Mouse (Mus musculus): ENCODE measurements around the gene Chd6. TPM values are rescaled to one million over a fixed set of nuclear protein-coding genes. Genes with fewer than 3 reads are reported as not detected.

Gene Chd6
- total and polyA plus RNA-seq, 3 experiments: 10.8 to 19.7 (median 14.0) TPM

DNA sequence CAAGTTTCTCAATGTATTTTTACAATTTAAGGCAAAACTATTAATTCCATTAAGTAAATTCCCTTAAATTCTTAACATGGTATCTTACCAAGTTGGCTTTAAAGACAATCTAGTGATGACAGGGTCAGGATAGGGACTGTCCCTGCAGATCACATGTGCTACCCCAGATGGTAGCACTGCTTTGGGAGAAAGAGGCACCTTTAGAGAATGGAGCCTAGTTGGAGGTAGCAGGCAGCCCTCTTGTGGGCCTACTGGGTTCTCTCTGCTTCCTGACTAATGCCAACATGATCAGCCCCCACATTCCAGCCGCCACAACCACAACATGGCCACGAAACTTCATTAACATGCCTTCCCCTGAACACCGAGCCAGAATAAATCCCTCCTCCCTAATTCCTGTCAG, 6.8 kb downstream of the Chd6 start:
- dilution Hi-C loops (cut with MboI; ENCODE audit: extremely low pct_ligation_motif_present, extremely low pct_unique_long_range_greater_than_20kb, low sequenced_read_pairs): no loop called here

DNA sequence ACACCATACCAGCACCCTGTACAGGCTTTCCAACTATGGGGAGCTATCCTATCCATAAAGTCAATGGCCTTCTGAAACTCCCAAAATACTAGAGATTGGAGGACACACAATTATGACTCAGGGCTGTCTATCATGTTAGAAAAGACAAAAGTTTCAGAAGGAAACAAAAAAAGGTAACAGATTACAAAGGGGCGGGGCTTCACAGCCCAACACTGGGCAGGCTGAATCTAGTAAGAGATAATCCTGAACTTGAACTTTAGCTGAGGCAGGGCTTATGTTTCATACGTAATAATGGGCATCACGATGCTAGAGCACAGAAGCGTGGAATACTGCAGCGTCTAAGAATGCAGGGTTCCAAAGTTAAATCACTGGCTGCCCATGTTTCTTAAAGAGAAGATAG, 11.1 kb downstream of the Chd6 start:
- in situ Hi-C loops (cut with MboI; ENCODE audit: low pct_ligation_motif_present, low pct_unique_long_range_greater_than_20kb, low sequenced_read_pairs): no loop called here
- Histone ChIP-seq H3K27ac (ENCODE audit: insufficient read depth, low read depth) (no peak overlapping the region), H3K4me3 (replicated peaks in 1 of 3; ENCODE audit: low read depth in 2 of 3, low read length in 2 of 3, poor library complexity in 1 of 3) (no peak overlapping the region), H3K9ac (ENCODE audit: insufficient read depth, low read depth) (no peak overlapping the region), H3K4me2 (ENCODE audit: insufficient read depth, low read depth, poor library complexity, severe bottlenecking) (no peak overlapping the region), H3K9me3 (replicated peaks; ENCODE audit: low read length) (no peaks in the 10 kb centered on the region), H3K36me3 (replicated peaks in 1 of 2; ENCODE audit: control insufficient read depth in 1 of 2, insufficient read depth in 1 of 2, low read length in 1 of 2) (peaks cover 2 to 13% of the 10 kb centered on the region in 2 experiments), H3K27me3 (replicated peaks) (no peaks in the 10 kb centered on the region), H3K4me1 (ENCODE audit: control insufficient read depth in 1 of 2, insufficient read depth in 2 of 2) (peaks cover 8 to 68% of the 10 kb centered on the region in 2 experiments; a peak in 3 of 4 replicates), H3K79me2 (replicated peaks; ENCODE audit: control insufficient read depth, extremely low read depth, insufficient read depth, poor library complexity, severe bottlenecking) (peaks cover 44% of the 10 kb centered on the region)
- TF ChIP-seq IRF4 (IDR thresholded peaks at IDR 0.05; ENCODE audit: low read depth, low read length) (no peak), JUND (conservative IDR thresholded peaks at IDR 0.05; ENCODE audit: low read depth, low read length) (no peak), POLR2AphosphoS2 (IDR thresholded peaks at IDR 0.05; ENCODE audit: low read depth, low read length) (no peak), ETS1 (conservative IDR thresholded peaks at IDR 0.05; ENCODE audit: low read depth, low read length) (no peak), ELF1 (IDR thresholded peaks at IDR 0.05; ENCODE audit: low read depth, low read length) (no peak), PAX5 (IDR thresholded peaks at IDR 0.05; ENCODE audit: low read length) (no peak), CTCF (conservative IDR thresholded peaks at IDR 0.05 in 1 of 2, IDR thresholded peaks at IDR 0.05 in 1 of 2; ENCODE audit: low read depth in 2 of 2, low read length in 2 of 2) (no peak), TCF12 (IDR thresholded peaks at IDR 0.05; ENCODE audit: low read depth, low read length) (no peak)
- dilution Hi-C loops (cut with MboI; ENCODE audit: extremely low pct_ligation_motif_present, extremely low pct_unique_long_range_greater_than_20kb, low sequenced_read_pairs): no loop called here
- no peak for DNase-seq (ENCODE audit: extremely low read depth)

More for the DNA sequence above, 6.8 kb downstream of the Chd6 start:
- H3K4me2 ChIP-seq (ENCODE audit: insufficient read depth, low read depth, poor library complexity, severe bottlenecking): peak overlapping the region; percentile 48; the same call in 1 of the 2 replicates
- TF ChIP-seq MXI1 (IDR thresholded peaks at IDR 0.05; ENCODE audit: low read depth, low read length): peak; percentile 86
- TF ChIP-seq JUND (conservative IDR thresholded peaks at IDR 0.05; ENCODE audit: low read depth, low read length): no peak
- TF ChIP-seq KAT2A (IDR thresholded peaks at IDR 0.05; ENCODE audit: insufficient replicate concordance, low read length): no peak
- TF ChIP-seq CHD1 (IDR thresholded peaks at IDR 0.05; ENCODE audit: low read depth, low read length): no peak
- TF ChIP-seq ELF1 (IDR thresholded peaks at IDR 0.05; ENCODE audit: low read depth, low read length): peak; percentile 2; the same call in 1 of the 2 replicates
- no peak for TF ChIP-seq BHLHE40 (IDR thresholded peaks at IDR 0.05; ENCODE audit: low read depth, low read length)
- no peak for TF ChIP-seq ZNF384 (IDR thresholded peaks at IDR 0.05; ENCODE audit: low read depth, low read length)
- TF ChIP-seq POLR2AphosphoS2 (IDR thresholded peaks at IDR 0.05; ENCODE audit: low read depth, low read length): no peak
- TF ChIP-seq ZKSCAN1 (IDR thresholded peaks at IDR 0.05; ENCODE audit: borderline replicate concordance, low read depth, low read length): peak; percentile 81
- peak; percentile 77 for TF ChIP-seq MAX (IDR thresholded peaks at IDR 0.05; ENCODE audit: low read length)
- TF ChIP-seq NRF1 (IDR thresholded peaks at IDR 0.05; ENCODE audit: low read depth, low read length): no peak
- TF ChIP-seq RAD21 (IDR thresholded peaks at IDR 0.05; ENCODE audit: low read depth, low read length): peak; percentile 54
- TF ChIP-seq MAFK (IDR thresholded peaks at IDR 0.05; ENCODE audit: insufficient replicate concordance, low read length): no peak
- peak; percentile 53; the same call in 1 of the 2 replicates for TF ChIP-seq MEF2A (IDR thresholded peaks at IDR 0.05; ENCODE audit: borderline replicate concordance, low read depth, low read length)
- TF ChIP-seq SIN3A (IDR thresholded peaks at IDR 0.05; ENCODE audit: low read length): peak; percentile 65; the same call in 1 of the 2 replicates
- TF ChIP-seq HCFC1 (IDR thresholded peaks at IDR 0.05; ENCODE audit: low read depth, low read length): no peak
- no peak for TF ChIP-seq CHD2 (IDR thresholded peaks at IDR 0.05; ENCODE audit: low read length)
- no peak for TF ChIP-seq PAX5 (IDR thresholded peaks at IDR 0.05; ENCODE audit: low read length)
- no peak for TF ChIP-seq GABPA (IDR thresholded peaks at IDR 0.05; ENCODE audit: insufficient replicate concordance, low read depth, low read length)
- peak; percentile 58; the same call in 1 of the 2 replicates for TF ChIP-seq TCF12 (IDR thresholded peaks at IDR 0.05; ENCODE audit: low read depth, low read length)
- TF ChIP-seq NELFE (IDR thresholded peaks at IDR 0.05; ENCODE audit: low read depth, low read length): no peak
- no peak for TF ChIP-seq TBP (conservative IDR thresholded peaks at IDR 0.05; ENCODE audit: low read depth, low read length)
- TF ChIP-seq USF2 (conservative IDR thresholded peaks at IDR 0.05; ENCODE audit: low read depth, low read length): peak; percentile 43; the same call in 1 of the 2 replicates
- TF ChIP-seq CTCF (conservative IDR thresholded peaks at IDR 0.05 in 1 of 2, IDR thresholded peaks at IDR 0.05 in 1 of 2; ENCODE audit: low read depth in 2 of 2, low read length in 2 of 2): peak in 1 of 2 experiments; percentile 58; a peak in 2 of 4 replicates
- TF ChIP-seq ETS1 (conservative IDR thresholded peaks at IDR 0.05; ENCODE audit: low read depth, low read length): 0 out of 2 replicates have a peak, but pooled peaks have one; percentile 30
- peak; percentile 83; the same call in 1 of the 2 replicates for TF ChIP-seq MYC (IDR thresholded peaks at IDR 0.05; ENCODE audit: low read depth, low read length)
- TF ChIP-seq USF1 (IDR thresholded peaks at IDR 0.05; ENCODE audit: low read depth, low read length): peak; percentile 57
- no peak for TF ChIP-seq E2F4 (IDR thresholded peaks at IDR 0.05; ENCODE audit: insufficient replicate concordance, low read depth, low read length)
- TF ChIP-seq UBTF (IDR thresholded peaks at IDR 0.05; ENCODE audit: low read depth, low read length): no peak
- no peak for TF ChIP-seq JUN (IDR thresholded peaks at IDR 0.05; ENCODE audit: insufficient read depth, low read depth, low read length)
- no peak for TF ChIP-seq ZMIZ1 (IDR thresholded peaks at IDR 0.05; ENCODE audit: low read depth, low read length)
- TF ChIP-seq EP300 (IDR thresholded peaks at IDR 0.05; ENCODE audit: low read length): peak; percentile 58
- TF ChIP-seq RCOR1 (conservative IDR thresholded peaks at IDR 0.05; ENCODE audit: low read depth, low read length): no peak
- no peak for TF ChIP-seq POLR2A (IDR thresholded peaks at IDR 0.05; ENCODE audit: low read depth, low read length)
- TF ChIP-seq SMC3 (IDR thresholded peaks at IDR 0.05; ENCODE audit: low read depth, low read length): peak; percentile 43
- no peak for TF ChIP-seq ZC3H11A (IDR thresholded peaks at IDR 0.05; ENCODE audit: low read depth, low read length)
- no peak for TF ChIP-seq MAZ (IDR thresholded peaks at IDR 0.05; ENCODE audit: low read depth, low read length)
- TF ChIP-seq IRF4 (IDR thresholded peaks at IDR 0.05; ENCODE audit: low read depth, low read length): peak; percentile 55; the same call in 1 of the 2 replicates
- in situ Hi-C loops (cut with MboI; ENCODE audit: low pct_ligation_motif_present, low pct_unique_long_range_greater_than_20kb, low sequenced_read_pairs): no loop called here
- no peak overlapping the region for H3K27ac ChIP-seq (ENCODE audit: insufficient read depth, low read depth)
- no peaks in the 10 kb centered on the region for H3K27me3 ChIP-seq (replicated peaks)
- no peak overlapping the region for H3K4me3 ChIP-seq (replicated peaks in 1 of 3; ENCODE audit: low read depth in 2 of 3, low read length in 2 of 3, poor library complexity in 1 of 3)
- peaks cover 0 to 8% of the 10 kb centered on the region in 2 experiments for H3K36me3 ChIP-seq (replicated peaks in 1 of 2; ENCODE audit: control insufficient read depth in 1 of 2, insufficient read depth in 1 of 2, low read length in 1 of 2)
- H3K4me1 ChIP-seq (ENCODE audit: control insufficient read depth in 1 of 2, insufficient read depth in 2 of 2): peaks cover 12 to 80% of the 10 kb centered on the region in 2 experiments
- H3K79me2 ChIP-seq (replicated peaks; ENCODE audit: control insufficient read depth, extremely low read depth, insufficient read depth, poor library complexity, severe bottlenecking): peaks cover 65% of the 10 kb centered on the region
- H3K9ac ChIP-seq (ENCODE audit: insufficient read depth, low read depth): no peak overlapping the region
- DNase-seq (ENCODE audit: extremely low read depth): peak; percentile 70
- H3K9me3 ChIP-seq (replicated peaks; ENCODE audit: low read length): no peaks in the 10 kb centered on the region
